8 mouse cellular contexts compared by ENCODE assay signal in genomic region chr2:72117138-72118011, GRCm38 (mm10).
DNase-seq lines count a peak whose midpoint lies in the region; ATAC-seq and TF ChIP-seq lines count a peak whose summit lies in the region.

No protein-coding gene starts in this region.

- no peak overlapping the region for H3K9ac ChIP-seq in intestine, embryonic 16.5 days (ENCODE audit: low read depth, low read length)
- H3K9ac ChIP-seq in midbrain, embryonic 16.5 days (ENCODE audit: low read depth, low read length) = no peak overlapping the region

- H3K4me3 ChIP-seq in cortical plate, adult 2 months (ENCODE audit: insufficient read depth, low read length) = no peak overlapping the region
- no peak overlapping the region for H3K4me3 ChIP-seq in intestine, embryonic 16.5 days (ENCODE audit: low read length)
- H3K4me3 ChIP-seq in small intestine, adult 2 months (ENCODE audit: low read depth, low read length) = no peak overlapping the region
- H3K4me3 ChIP-seq in midbrain, embryonic 16.5 days (ENCODE audit: low read depth, low read length) = no peak overlapping the region

- TF ChIP-seq CTCF in cortical plate, adult 2 months (IDR thresholded peaks at IDR 0.05; ENCODE audit: extremely low read depth, insufficient read depth, low read length) = no peak
- no peak for TF ChIP-seq CTCF in small intestine, adult 2 months (IDR thresholded peaks at IDR 0.05; ENCODE audit: extremely low read depth, insufficient read length, insufficient replicate concordance, low read depth, low read length)

- WGBS in intestine, embryonic 16.5 days = 51% methylated on average over 15 of the region's 15 CpGs
- WGBS in small intestine, adult 2 months = 65% methylated on average over 15 of the region's 15 CpGs
- 71% methylated on average over 15 of the region's 15 CpGs for WGBS in midbrain, embryonic 16.5 days

- peak overlapping the region; percentile 82 for H3K27ac ChIP-seq in cortical plate, adult 2 months (ENCODE audit: insufficient read depth, low read length)
- H3K27ac ChIP-seq in intestine, embryonic 16.5 days (ENCODE audit: low read length) = 0 out of 2 replicates have a peak overlapping the region, but pooled peaks have one; percentile 11
- peak overlapping the region; percentile 55 for H3K27ac ChIP-seq in small intestine, adult 2 months (ENCODE audit: insufficient read depth, low read depth, low read length)
- no peak overlapping the region; the same call in 1 of the 2 replicates for H3K27ac ChIP-seq in midbrain, embryonic 16.5 days (ENCODE audit: low read length)

- H3K27me3 ChIP-seq in intestine, embryonic 16.5 days (replicated peaks; ENCODE audit: control insufficient read depth, insufficient read depth, low read length) = no peaks in the 10 kb centered on the region
- H3K27me3 ChIP-seq in small intestine, adult 2 months (ENCODE audit: control insufficient read depth, insufficient read depth, low read length) = no peaks in the 10 kb centered on the region
- H3K27me3 ChIP-seq in midbrain, embryonic 16.5 days (ENCODE audit: control insufficient read depth, insufficient read depth, low read depth, low read length) = no peaks in the 10 kb centered on the region

- peak; percentile 38; the same call in 1 of the 2 replicates for ATAC-seq in intestine, embryonic 16.5 days
- no peak for ATAC-seq in midbrain, embryonic 16.5 days

- H3K4me1 ChIP-seq in cortical plate, adult 2 months (ENCODE audit: control insufficient read depth, insufficient read depth, low read length) = peaks cover 16% of the 10 kb centered on the region
- H3K4me1 ChIP-seq in intestine, embryonic 16.5 days (ENCODE audit: control insufficient read depth, insufficient read depth, low read length) = no peaks in the 10 kb centered on the region
- peaks cover 8% of the 10 kb centered on the region; the same call in 1 of the 2 replicates for H3K4me1 ChIP-seq in small intestine, adult 2 months (ENCODE audit: control insufficient read depth, insufficient read depth, insufficient read length, low read length)
- H3K4me1 ChIP-seq in midbrain, embryonic 16.5 days (ENCODE audit: control insufficient read depth, insufficient read depth, low read length) = no peaks in the 10 kb centered on the region

- H3K36me3 ChIP-seq in intestine, embryonic 16.5 days (ENCODE audit: control insufficient read depth, insufficient read depth, low read length) = no peaks in the 10 kb centered on the region
- no peaks in the 10 kb centered on the region for H3K36me3 ChIP-seq in small intestine, adult 2 months (ENCODE audit: control insufficient read depth, insufficient read depth, low read length)
- H3K36me3 ChIP-seq in midbrain, embryonic 16.5 days (ENCODE audit: control insufficient read depth, insufficient read depth, low read length) = no peaks in the 10 kb centered on the region

- no peak overlapping the region for H3K4me2 ChIP-seq in intestine, embryonic 16.5 days (ENCODE audit: low read depth, low read length)
- H3K4me2 ChIP-seq in midbrain, embryonic 16.5 days (ENCODE audit: low read length) = no peak overlapping the region

- DNase-seq in lung, adult 18-20 months = peak; percentile 34 to 42
- DNase-seq in lung, postnatal 14 days = no peak
- DNase-seq in gastrocnemius, adult 8-10 months (ENCODE audit: low spot score in 2 of 2) = no peak
- no peak for DNase-seq in cerebellum, postnatal 4 days (ENCODE audit: low spot score in 2 of 2)

- H3K9me3 ChIP-seq in intestine, embryonic 16.5 days (ENCODE audit: control insufficient read depth, low read length) = no peaks in the 10 kb centered on the region
- H3K9me3 ChIP-seq in midbrain, embryonic 16.5 days (replicated peaks; ENCODE audit: control insufficient read depth, low read length, poor library complexity, severe bottlenecking) = no peaks in the 10 kb centered on the region

- no peak for TF ChIP-seq POLR2A in cortical plate, adult 2 months (IDR thresholded peaks at IDR 0.05; ENCODE audit: extremely low read depth, insufficient read depth, low read length)
- no peak for TF ChIP-seq POLR2A in small intestine, adult 2 months (IDR thresholded peaks at IDR 0.05; ENCODE audit: low read depth, low read length)

Comparison
In these comparisons a context has a peak if more than half of its experiments do, and no peak if none do; other contexts are left out.
1. DNase-seq: peak in lung, adult 18-20 months (2 of 2); none in lung, postnatal 14 days (single experiment), gastrocnemius, adult 8-10 months (0 of 2) and cerebellum, postnatal 4 days (0 of 2).